Mouse (Mus musculus) CD4-positive, CD25-positive, alpha-beta regulatory T cell, adult 2 months (primary cell): Measurements from ENCODE around the gene Dlec1.
A peak's percentile ranks its signal among the peaks of the same experiment; 100 is the strongest.

Experiments
- DNase-seq: peaks from one replicate; pipeline ENCODE4 v3.0.0-alpha.2; 2012; ENCODE audit warnings: low read depth, low spot score

Gene Dlec1

GRCm38 (mm10) chr9:119101992-119102782, at the start of gene Dlec1:
TSS of gene Dlec1 (plus strand) at chr9:119102478.
- DNase-seq = peak; percentile 87

- DNase-seq = no peak
These were observed 48.2 kb upstream of the Dlec1 start for GRCm38 (mm10) chr9:119053964-119054576.

DNA sequence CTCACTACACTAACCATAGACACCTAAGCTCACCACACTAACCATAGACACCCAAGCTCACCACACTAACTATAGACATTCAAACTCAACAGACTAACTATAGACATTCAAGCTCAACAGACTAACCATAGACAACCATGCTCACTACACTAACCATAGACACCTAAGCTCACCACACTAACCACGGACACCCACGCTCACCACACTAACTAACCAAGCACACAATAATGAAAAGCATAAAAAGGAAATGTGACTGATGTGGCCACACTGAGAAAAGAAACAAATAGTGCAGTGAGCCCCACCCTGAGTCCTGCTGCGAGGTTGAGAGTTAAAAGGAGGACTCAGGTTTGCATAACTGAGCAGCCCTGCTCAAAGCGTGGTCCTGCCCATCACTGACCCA, 46.9 kb upstream of the Dlec1 start:
- no peak for DNase-seq

- DNase-seq = no peak
These were observed 44.0 kb upstream of the Dlec1 start for GRCm38 (mm10) chr9:119058245-119058644.

GRCm38 (mm10) chr9:119060701-119061100, 41.6 kb upstream of the Dlec1 start:
- no peak for DNase-seq

DNA sequence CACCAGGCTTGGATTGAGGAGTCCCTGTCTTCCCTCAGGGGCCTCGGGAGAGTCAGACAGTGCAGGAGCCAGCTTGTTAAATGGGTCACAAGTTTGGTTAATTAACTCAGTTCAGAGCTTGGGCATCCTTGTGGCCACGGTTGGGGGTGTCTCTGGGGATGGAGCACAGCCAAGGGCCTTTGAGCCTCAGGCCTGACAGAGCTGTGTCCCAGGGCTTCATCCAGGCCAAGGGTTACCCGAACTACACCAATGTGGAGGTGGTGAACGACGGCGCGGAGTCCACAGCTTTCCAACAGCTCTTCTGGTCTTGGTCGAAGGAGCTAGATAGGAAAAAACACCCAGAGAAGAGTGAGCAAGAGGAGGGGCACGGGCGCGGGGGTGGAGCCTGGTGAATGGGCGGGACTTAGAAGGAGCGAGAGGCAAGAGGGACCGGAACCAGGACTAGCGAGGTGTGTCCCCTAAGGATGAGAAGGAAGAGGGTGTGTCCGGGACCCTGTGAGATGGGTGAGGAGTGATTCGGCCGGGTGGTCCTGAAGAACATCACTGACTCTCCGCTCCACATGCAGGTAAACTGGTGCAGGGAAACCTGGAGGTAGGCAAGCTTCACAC, 39.1 kb upstream of the Dlec1 start:
- DNase-seq = peak; percentile 52

GRCm38 (mm10) chr9:119064296-119064695, 38.0 kb upstream of the Dlec1 start:
- DNase-seq = peak; percentile 15

DNA sequence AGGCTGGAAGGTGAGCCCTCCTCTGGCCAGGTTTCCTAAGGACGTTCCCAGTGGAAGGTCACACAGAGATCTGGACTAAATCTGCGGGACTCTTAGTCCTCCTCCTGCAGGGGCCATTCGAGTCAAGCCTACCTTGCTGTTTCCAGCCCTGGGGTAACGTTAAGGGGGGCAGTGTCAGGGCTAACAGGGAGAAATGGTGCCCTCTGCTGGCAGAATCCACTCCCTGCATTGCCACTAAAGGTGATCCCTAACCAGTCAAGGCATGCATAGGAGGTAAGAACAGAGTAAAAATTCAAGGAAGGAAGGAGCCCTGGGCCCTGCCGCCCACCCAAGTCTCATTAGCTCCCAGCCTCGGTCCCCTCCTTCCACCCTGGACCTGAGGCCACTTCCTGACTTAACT, 34.7 kb upstream of the Dlec1 start:
- DNase-seq = peak; percentile 74

DNA sequence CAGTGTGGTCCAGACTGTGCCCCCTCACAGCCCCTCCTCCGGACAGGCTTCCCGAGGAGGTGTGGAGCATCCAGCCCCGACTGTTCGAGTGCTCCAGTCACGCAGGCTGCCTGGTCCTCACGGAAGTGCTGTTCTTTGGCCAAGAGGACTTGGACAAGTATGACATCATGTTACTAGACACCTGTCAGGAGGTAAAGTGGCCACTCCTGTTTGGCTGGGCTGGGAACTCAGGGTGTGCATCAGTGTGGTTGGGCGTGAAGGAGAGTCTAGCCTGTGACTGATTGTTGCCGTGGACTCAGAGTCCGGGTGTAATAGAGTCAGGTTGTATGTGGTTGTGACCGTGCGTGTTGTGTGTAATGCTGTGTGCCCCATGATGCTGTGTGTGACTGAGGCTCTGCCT, 34.0 kb upstream of the Dlec1 start:
- no peak for DNase-seq

- DNase-seq = no peak
These were observed 32.0 kb upstream of the Dlec1 start for GRCm38 (mm10) chr9:119070173-119070825.

GRCm38 (mm10) chr9:119071786-119072185, 30.5 kb upstream of the Dlec1 start:
- DNase-seq = no peak

DNA sequence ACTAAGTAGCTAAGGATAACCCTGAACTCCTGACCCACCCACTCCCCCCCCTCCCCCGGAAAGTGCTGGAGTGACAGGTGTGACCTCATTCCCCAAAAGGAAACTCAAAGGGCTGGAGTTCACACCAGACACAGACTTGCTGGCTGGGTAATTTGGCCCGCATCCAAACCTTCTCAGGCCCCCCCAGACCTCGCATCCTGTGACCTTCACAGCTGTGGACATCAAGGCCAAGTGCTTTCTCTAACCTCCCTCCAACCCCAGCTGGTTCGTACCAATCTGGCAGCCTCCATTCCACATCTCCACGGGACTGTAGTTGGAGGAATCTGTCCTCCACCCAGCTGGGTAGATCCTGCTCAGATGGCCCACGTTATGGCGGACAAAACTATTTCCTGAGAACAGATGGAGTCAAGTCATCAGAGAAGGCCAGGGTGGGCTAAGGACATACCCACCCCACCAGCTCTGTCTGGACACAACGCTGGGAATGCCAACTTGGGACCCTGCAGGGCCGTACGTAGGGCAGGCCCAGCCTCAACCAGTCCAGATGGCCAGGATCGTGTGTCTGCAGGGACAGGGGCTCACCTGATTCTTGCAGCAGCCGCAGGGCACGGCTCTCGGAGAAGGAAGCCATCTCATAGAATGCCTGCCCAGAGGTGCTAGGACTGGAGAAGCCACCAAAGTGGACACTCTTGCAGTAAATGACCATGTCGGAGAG, 28.9 kb upstream of the Dlec1 start:
- no peak for DNase-seq

DNA sequence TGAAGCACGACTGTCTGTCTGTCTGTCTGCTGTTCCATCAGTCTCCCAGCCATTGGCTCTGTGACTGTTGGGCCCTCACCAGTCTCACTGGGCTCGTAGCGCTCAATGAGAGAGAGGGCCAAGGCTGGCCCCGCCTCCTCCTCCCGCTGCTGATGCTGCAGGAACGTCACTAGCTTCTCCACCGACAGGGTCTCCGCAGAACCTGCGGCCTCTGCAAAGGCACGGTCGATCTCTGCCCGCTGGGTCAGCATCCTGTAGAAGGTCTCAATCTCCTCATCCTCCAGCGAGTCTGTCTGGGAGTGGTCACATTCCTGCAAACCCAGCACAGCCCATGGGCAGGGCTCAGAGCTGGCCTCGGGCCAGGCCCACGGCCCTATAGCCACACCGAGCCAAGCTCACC, 26.6 kb upstream of the Dlec1 start:
- DNase-seq = no peak

- no peak for DNase-seq
These were observed 22.1 kb upstream of the Dlec1 start for GRCm38 (mm10) chr9:119080040-119080675.

GRCm38 (mm10) chr9:119082039-119082438, 20.2 kb upstream of the Dlec1 start:
- no peak for DNase-seq

DNA sequence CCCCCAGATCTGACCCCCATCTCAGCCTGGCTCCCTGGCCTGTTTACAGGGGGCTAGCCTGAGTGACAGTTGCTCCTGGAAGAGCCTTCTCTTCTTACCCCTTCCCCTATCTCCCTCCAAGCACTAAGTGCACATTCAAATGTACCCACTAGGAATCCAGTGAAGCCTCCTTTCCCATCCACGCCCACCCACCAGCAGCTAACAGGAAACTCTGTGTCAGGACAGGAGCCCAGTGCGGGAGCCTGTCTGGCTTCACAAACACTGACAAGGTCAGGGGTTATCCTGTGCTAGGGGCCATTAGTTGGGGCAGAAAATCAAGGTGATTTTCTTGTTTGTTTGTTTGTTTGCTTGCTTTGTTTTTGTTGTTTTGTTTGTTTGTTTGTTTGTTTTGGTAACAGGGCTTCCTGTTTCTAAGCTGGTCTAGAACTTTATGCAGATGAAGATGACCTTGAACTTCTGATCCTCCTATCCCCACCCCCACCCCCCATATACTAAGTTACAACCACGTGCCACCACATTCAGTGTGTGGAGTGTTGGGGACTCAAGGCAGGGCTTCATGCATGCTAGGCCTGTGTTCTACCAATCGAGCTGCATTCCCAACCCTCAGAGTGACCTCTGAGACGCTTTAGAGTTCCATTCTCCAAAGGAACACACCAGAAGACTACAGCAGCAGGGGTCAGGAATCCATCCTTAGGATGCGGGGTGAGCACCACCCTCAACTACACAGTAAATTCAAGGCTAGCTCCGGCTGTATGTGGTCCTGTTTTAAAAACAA, 19.4 kb upstream of the Dlec1 start:
- DNase-seq = no peak

- DNase-seq = no peak
These were observed 18.3 kb upstream of the Dlec1 start for GRCm38 (mm10) chr9:119083966-119084365.

- DNase-seq = no peak
These were observed 15.8 kb upstream of the Dlec1 start for GRCm38 (mm10) chr9:119086451-119086850.

DNA sequence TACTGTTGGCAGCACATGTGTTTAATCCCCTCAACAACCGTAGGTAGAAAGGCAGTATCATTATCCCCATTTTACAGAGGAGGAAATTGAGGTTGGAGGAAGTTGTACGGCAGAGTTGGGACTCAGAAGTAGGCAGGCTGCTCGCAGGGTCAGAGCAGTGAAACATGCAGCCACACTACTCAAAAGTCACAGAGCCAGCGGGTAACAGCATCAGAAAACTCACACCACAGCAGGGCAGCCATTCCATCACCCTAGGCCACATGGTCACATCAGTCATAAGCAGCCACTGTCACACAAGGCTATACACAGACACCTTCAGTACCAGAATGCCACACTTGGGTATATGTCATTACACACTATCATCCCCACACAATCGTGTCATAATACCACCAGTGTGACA, 15.0 kb upstream of the Dlec1 start:
- no peak for DNase-seq

DNA sequence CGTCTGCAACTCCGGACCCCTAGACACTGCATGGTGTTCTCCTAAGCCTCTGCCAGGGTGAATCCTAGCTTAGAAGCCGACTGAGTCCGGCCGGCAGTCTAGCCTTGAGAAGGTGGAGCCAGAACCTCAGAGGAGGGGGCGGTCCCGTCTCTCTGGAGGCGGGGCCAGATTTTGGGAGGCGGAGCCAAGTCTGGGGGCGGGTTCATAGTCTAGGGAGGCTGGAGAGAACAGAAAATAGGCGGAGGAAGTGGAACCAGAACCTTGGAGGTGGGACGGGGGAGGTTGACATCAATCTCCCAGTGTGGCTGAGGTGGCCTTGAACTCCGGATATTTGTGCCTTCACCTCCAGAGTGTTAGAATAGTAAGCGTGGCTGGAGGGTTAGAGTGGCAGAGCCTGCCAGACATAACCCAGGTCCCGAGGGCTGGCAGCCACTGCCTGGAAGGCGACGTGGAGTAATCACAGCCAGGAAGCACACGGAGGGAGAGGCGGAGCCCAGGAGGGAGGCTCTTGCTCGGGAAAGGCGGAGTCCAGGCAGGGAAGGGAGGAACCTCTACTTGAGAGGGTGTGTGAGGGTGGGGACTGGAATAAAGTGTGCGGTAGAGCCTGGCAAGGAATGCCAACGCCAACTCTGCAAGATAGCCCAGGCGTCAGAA, 14.0 kb upstream of the Dlec1 start:
- peak; percentile 68 for DNase-seq
